Mouse (Mus musculus) lung, adult 2 months (tissue): ENCODE measurements around the gene Dynlrb2.

Source experiments
- CTCF ChIP-seq: fragments of 200-500 bp; IDR thresholded peaks from 2 replicates; pipeline ENCODE4 v1.5.1; 2011; ENCODE audit warnings: mild to moderate bottlenecking, low read length, control low read depth; ENCODE audit not compliant: insufficient read depth
- POLR2A ChIP-seq: fragments of 200-500 bp; IDR thresholded peaks from 2 replicates; pipeline ENCODE4 v1.6.1; 2011; ENCODE audit warnings: low read depth, mild to moderate bottlenecking, control low read depth, low read length, borderline replicate concordance; ENCODE audit errors: extremely low read depth

DNA sequence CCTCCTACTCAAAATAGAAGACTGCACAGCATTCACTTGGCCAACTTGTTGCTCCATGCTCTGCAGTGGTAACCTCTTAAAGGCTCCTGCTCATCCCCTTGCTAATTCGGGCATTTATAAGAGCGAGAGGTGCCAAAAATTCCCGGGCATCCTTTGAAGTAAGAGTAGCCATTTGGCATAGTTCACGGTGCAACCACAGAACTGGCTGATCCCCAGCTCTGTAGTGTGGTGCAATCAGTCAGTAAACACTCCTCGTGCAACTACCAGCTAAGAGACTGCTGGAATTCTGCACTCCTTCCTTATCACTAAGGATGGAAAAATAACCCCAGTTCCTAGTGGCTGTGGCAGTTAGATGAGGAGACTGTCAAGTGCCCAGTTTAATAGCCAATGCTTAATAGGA lies 3.9 kb downstream of the Dynlrb2 start:
- TF ChIP-seq POLR2A (no peak), CTCF (no peak)
